Mouse (Mus musculus) limb, embryonic 13.5 days (tissue): ENCODE data around the gene Gm20481. TPM values are rescaled to one million over a fixed set of nuclear protein-coding genes. Genes with fewer than 3 reads are reported as not detected.
A peak's percentile ranks its signal among the peaks of the same experiment; 100 is the strongest.
"Not testable (repeated sequence)": the region's sequence is repeated elsewhere in the genome, so short reads cannot be mapped to it uniquely, and the experiment has no call there.

Experiments used
- ATAC-seq: fragments of 200-750 bp; cut with Nextera tagmentation; 2 replicates; pipeline ENCODE4 v1.8.0; 2017; ENCODE audit warnings: low read depth, moderate number of reproducible peaks, moderate TSS enrichment; ENCODE audit not compliant: low FRiP score
- H3K27ac ChIP-seq: fragments of 300-500 bp; sonication (generic); 2 replicates; pipeline ENCODE4 v1.5.1; 2015; ENCODE audit warnings: inconsistent platforms, mild to moderate bottlenecking, moderate library complexity
- H3K27me3 ChIP-seq: fragments of 300-500 bp; sonication (generic); 2 replicates; pipeline ENCODE4 v1.6.1; 2015; ENCODE audit warnings: mild to moderate bottlenecking, inconsistent platforms
- H3K36me3 ChIP-seq: fragments of 300-500 bp; sonication (generic); 2 replicates; pipeline ENCODE4 v1.6.1; 2015; ENCODE audit warnings: inconsistent platforms, mild to moderate bottlenecking, moderate library complexity
- H3K4me1 ChIP-seq: fragments of 300-500 bp; sonication (generic); 2 replicates; pipeline ENCODE4 v1.6.1; 2015; ENCODE audit warnings: inconsistent platforms
- H3K4me2 ChIP-seq: fragments of 300-500 bp; sonication (generic); replicated peaks from 2 replicates; pipeline ENCODE4 v1.6.1; 2015; ENCODE audit warnings: inconsistent platforms, mild to moderate bottlenecking, moderate library complexity
- H3K4me3 ChIP-seq: fragments of 300-500 bp; sonication (generic); 2 replicates; pipeline ENCODE4 v1.5.1; 2015; ENCODE audit warnings: moderate library complexity, mild to moderate bottlenecking, inconsistent platforms
- H3K9ac ChIP-seq: fragments of 300-500 bp; sonication (generic); 2 replicates; pipeline ENCODE4 v1.6.1; 2015; ENCODE audit warnings: mild to moderate bottlenecking, inconsistent platforms
- H3K9me3 ChIP-seq: fragments of 300-500 bp; sonication (generic); 2 replicates; pipeline ENCODE4 v1.6.1; 2016; ENCODE audit warnings: inconsistent platforms
- whole genome bisulfite sequencing: fragments of 180-500 bp; shearing (Covaris S2); methylation state at CpG from one replicate; pipeline ENCODE4 v1.1.7; 2015; 5-methylcytosine and 5-hydroxymethylcytosine counted together
- polyA plus RNA-seq: library from polyadenylated mRNA; unstranded; fragments of >200 nt; fragmentation: Nextera tagmentation; extraction: Ambion mirVana; gene quantifications from 2 replicates; pipeline ENCODE4 v1.2.1, GENCODE M21; 2015

Gene Gm20481
- polyA plus RNA-seq, 1 experiment from 2014 or later: not detected

- Histone ChIP-seq H3K27ac (no peak overlapping the region; the same call in 1 of the 2 replicates), H3K9ac (peak overlapping the region; percentile 50; the same call in 1 of the 2 replicates), H3K4me1 (peaks cover 8% of the 10 kb centered on the region), H3K4me3 (no peak overlapping the region), H3K27me3 (peaks cover 43% of the 10 kb centered on the region), H3K9me3 (no peaks in the 10 kb centered on the region), H3K4me2 (no peak overlapping the region), H3K36me3 (no peaks in the 10 kb centered on the region)
- no peak for ATAC-seq
- 13% methylated on average over 1 of the region's 1 CpGs for WGBS
Observed at GRCm38 (mm10) chr17:34964640-34965049, 5.1 kb upstream of the Gm20481 start.

- no peaks in the 10 kb centered on the region for H3K36me3 ChIP-seq
- H3K9ac ChIP-seq: no peak overlapping the region
- H3K27me3 ChIP-seq: peaks cover 48% of the 10 kb centered on the region
- no peak overlapping the region for H3K4me2 ChIP-seq
- H3K27ac ChIP-seq: no peak overlapping the region
- no peaks in the 10 kb centered on the region for H3K4me1 ChIP-seq
- no peak for ATAC-seq
- no peaks in the 10 kb centered on the region for H3K9me3 ChIP-seq
- no peak overlapping the region for H3K4me3 ChIP-seq
- 74% methylated on average over 5 of the region's 5 CpGs for WGBS
Observed at GRCm38 (mm10) chr17:34965627-34966026, 4.1 kb upstream of the Gm20481 start.

- 33% methylated on average over 24 of the region's 37 CpGs for WGBS
Observed at GRCm38 (mm10) chr17:34970850-34971249, 1.1 kb downstream of the Gm20481 start.

GRCm38 (mm10) chr17:34971694-34972068 is 2.0 kb downstream of the Gm20481 start:
- H3K9ac ChIP-seq, H3K27ac ChIP-seq, H3K4me1 ChIP-seq, H3K9me3 ChIP-seq, H3K36me3 ChIP-seq, ATAC-seq: not testable (repeated sequence)
- H3K4me3 ChIP-seq: peak overlapping the region; percentile 51
- peak overlapping the region; percentile 81 for H3K4me2 ChIP-seq
- H3K27me3 ChIP-seq: peaks cover 36% of the 10 kb centered on the region
- WGBS: 2% methylated on average over 30 of the region's 43 CpGs

More at GRCm38 (mm10) chr17:34970850-34971249, 1.1 kb downstream of the Gm20481 start:
- ATAC-seq, H3K9me3 ChIP-seq, H3K36me3 ChIP-seq, H3K4me3 ChIP-seq, H3K4me1 ChIP-seq, H3K4me2 ChIP-seq, H3K27ac ChIP-seq, H3K9ac ChIP-seq: not testable (repeated sequence)
- H3K27me3 ChIP-seq: peaks cover 36% of the 10 kb centered on the region

GRCm38 (mm10) chr17:34972069-34972749 is 2.5 kb downstream of the Gm20481 start, which contains the start of the genes Hspa1a and Hspa1l:
TSS of gene Hspa1a (minus strand) at chr17:34972156.
TSS of gene Hspa1l (plus strand) at chr17:34972703.
- not testable (repeated sequence) for H3K27ac ChIP-seq, H3K36me3 ChIP-seq, H3K9me3 ChIP-seq, H3K4me1 ChIP-seq
- Histone ChIP-seq H3K27me3 (peaks cover 35% of the 10 kb centered on the region), H3K4me3 (peak within 1 kb of the TSS; percentile 51), H3K4me2 (peak within 1 kb of the TSS; percentile 81), H3K9ac (peak within 1 kb of the TSS; percentile 55)
- ATAC-seq: peak; percentile 93
- WGBS: under 1% methylated on average over 32 of the region's 33 CpGs

- ATAC-seq: no peak
- WGBS: 79% methylated on average over 3 of the region's 3 CpGs
- no peak overlapping the region for H3K4me3 ChIP-seq
- H3K27ac ChIP-seq: no peak overlapping the region
- H3K36me3 ChIP-seq: 0 out of 2 replicates have a peak, but pooled peaks cover 3% of the 10 kb centered on the region
- peaks cover 6% of the 10 kb centered on the region for H3K27me3 ChIP-seq
- H3K4me2 ChIP-seq: no peak overlapping the region
- peaks cover 10% of the 10 kb centered on the region for H3K4me1 ChIP-seq
- H3K9me3 ChIP-seq: no peaks in the 10 kb centered on the region
- H3K9ac ChIP-seq: no peak overlapping the region
Observed at GRCm38 (mm10) chr17:34975581-34976492, 6.1 kb downstream of the Gm20481 start.

GRCm38 (mm10) chr17:34977000-34977399 is 7.3 kb downstream of the Gm20481 start:
- Histone ChIP-seq H3K4me3 (no peak overlapping the region), H3K4me1 (peaks cover 15% of the 10 kb centered on the region), H3K9ac (no peak overlapping the region), H3K27ac (no peak overlapping the region), H3K9me3 (no peaks in the 10 kb centered on the region), H3K36me3 (0 out of 2 replicates have a peak, but pooled peaks cover 3% of the 10 kb centered on the region), H3K4me2 (no peak overlapping the region), H3K27me3 (peaks cover 6% of the 10 kb centered on the region)
- 95% methylated on average over 20 of the region's 20 CpGs for WGBS
- no peak for ATAC-seq

- 89% methylated on average over 27 of the region's 27 CpGs for WGBS
- no peak overlapping the region for H3K9ac ChIP-seq
- no peak overlapping the region for H3K4me3 ChIP-seq
- H3K4me2 ChIP-seq: no peak overlapping the region
- H3K27me3 ChIP-seq: peaks cover 6% of the 10 kb centered on the region
- no peak for ATAC-seq
- no peaks in the 10 kb centered on the region for H3K9me3 ChIP-seq
- no peak overlapping the region for H3K27ac ChIP-seq
- H3K36me3 ChIP-seq: 0 out of 2 replicates have a peak, but pooled peaks cover 3% of the 10 kb centered on the region
- peaks cover 19% of the 10 kb centered on the region for H3K4me1 ChIP-seq
Observed at GRCm38 (mm10) chr17:34978239-34978638, 8.5 kb downstream of the Gm20481 start.

- Histone ChIP-seq H3K9me3 (no peaks in the 10 kb centered on the region), H3K27me3 (no peaks in the 10 kb centered on the region), H3K4me1 (peaks cover 22% of the 10 kb centered on the region), H3K4me2 (no peak overlapping the region), H3K27ac (no peak overlapping the region), H3K4me3 (no peak overlapping the region), H3K36me3 (0 out of 2 replicates have a peak, but pooled peaks cover 3% of the 10 kb centered on the region), H3K9ac (no peak overlapping the region)
- no peak for ATAC-seq
- WGBS: 94% methylated on average over 4 of the region's 4 CpGs
Observed at GRCm38 (mm10) chr17:34979631-34980030, 9.9 kb downstream of the Gm20481 start.

GRCm38 (mm10) chr17:34980655-34981054 is 10.9 kb downstream of the Gm20481 start:
- Histone ChIP-seq H3K36me3 (peaks cover 11% of the 10 kb centered on the region), H3K4me3 (peak overlapping the region; percentile 85), H3K9ac (peak overlapping the region; percentile 91), H3K4me2 (peak overlapping the region; percentile 94), H3K4me1 (peaks cover 22% of the 10 kb centered on the region), H3K27me3 (no peaks in the 10 kb centered on the region), H3K27ac (no peak overlapping the region), H3K9me3 (no peaks in the 10 kb centered on the region)
- no peak for ATAC-seq
- WGBS: 12% methylated on average over 2 of the region's 2 CpGs

- Histone ChIP-seq H3K27me3 (no peaks in the 10 kb centered on the region), H3K4me1 (peaks cover 22% of the 10 kb centered on the region), H3K4me3 (peak within 1 kb of the TSS; percentile 85), H3K36me3 (peaks cover 22% of the 10 kb centered on the region), H3K9me3 (no peaks in the 10 kb centered on the region), H3K27ac (peak within 1 kb of the TSS; percentile 99), H3K9ac (peak within 1 kb of the TSS; percentile 91), H3K4me2 (peak within 1 kb of the TSS; percentile 94)
- WGBS: 0% methylated on average over 58 of the region's 58 CpGs
- ATAC-seq: peak; percentile 95
Observed at GRCm38 (mm10) chr17:34981690-34982180, 12.0 kb downstream of the Gm20481 start, which contains the start of gene Lsm2. TSS of gene Lsm2 (plus strand) at chr17:34981862.

- Histone ChIP-seq H3K27me3 (no peaks in the 10 kb centered on the region), H3K27ac (peak overlapping the region; percentile 99), H3K9ac (peak overlapping the region; percentile 91), H3K4me1 (peaks cover 22% of the 10 kb centered on the region), H3K4me3 (peak overlapping the region; percentile 85), H3K9me3 (no peaks in the 10 kb centered on the region), H3K36me3 (peaks cover 22% of the 10 kb centered on the region), H3K4me2 (peak overlapping the region; percentile 94)
- WGBS: under 1% methylated on average over 15 of the region's 15 CpGs
- ATAC-seq: no peak
Observed at GRCm38 (mm10) chr17:34982328-34982727, 12.6 kb downstream of the Gm20481 start.
